Mouse (Mus musculus) thymus, postnatal 10 days (tissue): ENCODE data around the gene Rnf208.
A peak's percentile ranks its signal among the peaks of the same experiment; 100 is the strongest.

Source experiments
- DNase-seq, 2 experiments: peaks; one replicate each; pipeline ENCODE4 v3.0.0; 2021; ENCODE audit warnings: low spot score in 2 of 2

Gene Rnf208

DNA sequence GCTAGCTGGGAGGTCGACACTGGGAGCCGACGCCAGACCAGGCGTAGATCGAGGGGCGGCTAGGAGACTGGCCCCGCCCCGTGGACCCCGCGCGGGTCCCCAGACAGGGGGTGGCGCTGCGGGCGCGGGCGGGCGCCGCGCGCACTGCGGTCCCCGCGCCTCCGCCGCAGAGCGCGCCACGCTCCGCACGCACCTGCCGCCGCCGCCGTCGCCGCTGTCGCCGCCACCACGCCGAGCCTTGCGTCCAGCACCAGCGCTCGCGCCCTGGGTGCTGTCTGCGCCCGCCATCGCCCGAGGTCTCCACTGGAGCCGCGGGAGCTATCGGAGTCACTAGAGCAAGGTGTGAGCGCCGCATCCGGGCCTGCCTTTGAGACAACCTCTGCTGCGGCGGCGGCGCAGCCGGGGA lies at the start of gene Rnf208, which contains the start of gene Cysrt1:
Gene Rnf208, plus strand, starts transcription at position 155 of the 406 bp plus-strand sequence.
Gene Cysrt1, minus strand, starts transcription at position 352 of the 406 bp plus-strand sequence.
- peak in 1 of 2 experiments; percentile 35 for DNase-seq

GRCm38 (mm10) chr2:25193330-25193770 lies 48.7 kb upstream of the Rnf208 start:
- peak; percentile 76 to 79 for DNase-seq

GRCm38 (mm10) chr2:25194006-25194405 lies 48.0 kb upstream of the Rnf208 start:
- DNase-seq, result no peak

- peak; percentile 32 to 33 for DNase-seq
Observed at GRCm38 (mm10) chr2:25194486-25195171, 47.4 kb upstream of the Rnf208 start.

DNA sequence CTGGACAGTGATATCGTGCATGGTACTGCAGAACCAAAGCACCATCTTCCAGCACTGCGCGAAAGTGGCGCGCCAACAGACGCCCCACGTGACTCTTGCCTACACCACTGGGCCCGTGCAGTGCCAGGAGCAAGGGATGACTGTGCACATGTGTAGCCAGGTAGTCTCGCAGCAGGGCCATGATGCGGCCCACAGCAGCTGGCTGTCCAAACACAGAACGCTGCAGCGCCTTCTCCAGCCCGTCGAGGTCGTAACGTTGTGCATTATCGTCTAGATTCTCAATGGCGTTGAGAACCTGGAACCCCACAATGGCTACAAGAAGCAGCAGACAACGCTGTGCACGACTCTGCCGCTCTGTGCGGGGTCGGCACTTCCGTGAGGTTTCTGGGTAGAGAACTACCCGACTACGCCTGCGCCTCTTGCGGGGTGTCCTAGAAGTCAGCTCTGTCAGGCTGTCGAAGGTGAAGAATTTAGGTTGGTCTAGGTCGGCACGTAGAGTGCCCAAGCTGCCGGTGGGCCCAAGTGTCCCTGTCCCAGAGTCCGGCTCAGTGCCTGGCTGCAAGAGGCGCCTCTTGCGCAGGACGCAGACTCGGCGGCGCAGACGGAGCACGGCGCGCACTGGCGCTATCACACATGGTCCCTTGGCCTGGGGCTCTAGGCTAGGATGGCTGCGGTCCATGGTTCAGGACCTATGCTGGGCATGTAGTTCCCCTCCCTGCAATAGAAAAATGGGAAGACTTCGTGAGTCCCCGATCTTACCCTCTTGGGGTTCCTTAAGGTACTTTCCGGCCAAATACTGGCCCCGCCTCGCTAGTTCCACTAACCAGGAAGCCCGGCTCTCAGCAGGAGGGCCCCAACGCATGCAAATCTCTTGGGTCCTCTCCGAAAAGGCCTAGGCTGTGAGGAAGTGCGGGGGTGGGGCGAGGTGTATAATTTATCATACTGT lies 46.6 kb upstream of the Rnf208 start:
- DNase-seq, result peak; percentile 55 to 62

GRCm38 (mm10) chr2:25196172-25196954 lies 45.7 kb upstream of the Rnf208 start, which contains the start of gene Tor4a:
Gene Tor4a (minus strand): TSS chr2:25196886.
- DNase-seq, result peak; percentile 71 to 73

GRCm38 (mm10) chr2:25197191-25197590 lies 44.9 kb upstream of the Rnf208 start:
- DNase-seq, result no peak

- no peak for DNase-seq
Observed at GRCm38 (mm10) chr2:25197946-25198345, 44.1 kb upstream of the Rnf208 start.

DNA sequence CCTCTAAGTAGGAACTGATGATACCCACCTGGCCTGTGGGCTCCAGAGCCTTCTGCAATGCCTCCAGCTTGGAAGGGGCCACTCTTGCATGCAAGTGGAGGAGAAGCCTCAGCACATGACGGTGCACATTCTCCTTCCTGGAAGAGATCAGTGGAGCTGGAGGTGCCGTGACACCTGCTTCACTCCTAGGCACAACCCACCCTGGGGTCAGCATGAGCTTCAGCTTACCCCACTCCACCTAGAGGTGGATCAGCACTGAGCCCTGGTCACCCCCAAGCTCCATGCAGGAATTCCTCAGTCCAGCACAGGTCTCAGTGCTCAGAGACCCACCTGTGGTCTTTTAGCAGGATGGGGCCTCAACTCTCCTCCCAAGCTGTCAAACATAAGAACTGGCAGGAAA lies 41.4 kb upstream of the Rnf208 start:
- no peak for DNase-seq

- DNase-seq, result no peak
Observed at GRCm38 (mm10) chr2:25203631-25204214, 38.3 kb upstream of the Rnf208 start.

GRCm38 (mm10) chr2:25207593-25207992 lies 34.5 kb upstream of the Rnf208 start:
- DNase-seq, result no peak

DNA sequence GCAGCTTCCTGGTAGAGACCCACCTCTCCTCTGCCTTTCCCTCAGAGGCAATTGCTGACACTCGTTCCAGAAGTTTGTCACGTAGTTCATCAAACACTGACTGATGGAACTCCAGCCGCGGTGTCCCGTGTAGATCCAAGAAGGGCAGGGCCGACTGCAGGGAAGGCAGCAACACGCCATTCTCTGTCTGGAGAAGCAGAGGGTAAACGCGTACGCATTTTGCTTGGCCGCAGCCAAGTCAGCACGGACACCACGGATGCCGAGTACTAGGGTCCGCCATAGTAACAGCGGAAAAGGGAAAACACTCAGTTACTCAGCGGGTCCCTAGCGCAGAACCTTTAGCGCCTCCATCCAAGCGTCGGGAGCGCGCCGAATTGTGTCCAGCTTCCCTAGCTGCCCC lies 31.4 kb upstream of the Rnf208 start:
- DNase-seq, result no peak

GRCm38 (mm10) chr2:25211121-25211670 lies 30.9 kb upstream of the Rnf208 start, which contains the start of gene Nelfb:
Gene Nelfb (minus strand): TSS chr2:25211489.
- peak; percentile 82 to 85 for DNase-seq

GRCm38 (mm10) chr2:25213266-25213865 lies 28.7 kb upstream of the Rnf208 start:
- DNase-seq, result no peak

- no peak for DNase-seq
Observed at GRCm38 (mm10) chr2:25214444-25214843, 27.6 kb upstream of the Rnf208 start, which contains the start of gene Stpg3. Gene Stpg3 (minus strand): TSS chr2:25214637.

GRCm38 (mm10) chr2:25217666-25218065 lies 24.4 kb upstream of the Rnf208 start:
- no peak for DNase-seq

- DNase-seq, result no peak
Observed at GRCm38 (mm10) chr2:25218445-25218844, 23.6 kb upstream of the Rnf208 start, which contains the start of gene Fam166a. Gene Fam166a (plus strand): TSS chr2:25218745.

DNA sequence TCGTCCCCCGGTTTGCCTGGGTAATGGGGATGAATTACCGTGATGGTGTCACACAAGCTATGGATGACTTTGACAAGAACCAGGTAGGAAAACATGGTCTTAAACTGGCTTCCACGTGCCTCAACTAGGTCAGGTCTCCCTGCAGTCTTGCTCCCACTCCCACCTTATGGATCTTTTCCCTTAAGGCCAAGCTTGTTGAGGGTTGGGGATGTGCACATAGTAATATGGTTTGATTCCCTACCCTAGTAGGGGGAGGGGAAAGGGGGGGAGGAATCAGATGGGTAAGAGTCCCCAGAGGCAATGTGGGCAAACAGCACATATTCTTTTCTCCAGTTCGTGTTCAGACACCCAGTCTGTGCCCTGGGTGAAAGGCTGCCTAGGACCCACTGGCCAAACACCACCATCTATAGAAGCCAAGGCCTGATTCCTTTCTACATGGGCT lies 20.7 kb upstream of the Rnf208 start:
- no peak for DNase-seq

GRCm38 (mm10) chr2:25223681-25224491 lies 18.2 kb upstream of the Rnf208 start:
- DNase-seq, result peak; percentile 76 to 78

DNA sequence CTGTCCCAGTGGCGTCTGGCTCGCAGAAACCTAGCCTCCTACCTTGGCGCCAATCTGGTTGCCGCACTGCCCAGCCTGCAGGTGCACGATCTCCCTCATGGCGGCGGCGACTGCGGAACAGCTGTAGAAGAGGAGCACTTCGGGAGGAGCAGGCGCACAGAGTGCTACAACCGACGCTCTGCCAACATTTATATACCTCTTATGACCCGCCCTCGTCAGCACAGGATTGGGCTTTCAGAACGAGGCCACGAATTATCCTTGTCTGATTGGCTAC lies 17.6 kb upstream of the Rnf208 start, which contains the start of gene Tubb4b:
Gene Tubb4b, minus strand, starts transcription at position 211 of the 274 bp plus-strand sequence.
- DNase-seq, result no peak
